1 mouse cellular context compared by ENCODE assay signal in the genomic region with DNA sequence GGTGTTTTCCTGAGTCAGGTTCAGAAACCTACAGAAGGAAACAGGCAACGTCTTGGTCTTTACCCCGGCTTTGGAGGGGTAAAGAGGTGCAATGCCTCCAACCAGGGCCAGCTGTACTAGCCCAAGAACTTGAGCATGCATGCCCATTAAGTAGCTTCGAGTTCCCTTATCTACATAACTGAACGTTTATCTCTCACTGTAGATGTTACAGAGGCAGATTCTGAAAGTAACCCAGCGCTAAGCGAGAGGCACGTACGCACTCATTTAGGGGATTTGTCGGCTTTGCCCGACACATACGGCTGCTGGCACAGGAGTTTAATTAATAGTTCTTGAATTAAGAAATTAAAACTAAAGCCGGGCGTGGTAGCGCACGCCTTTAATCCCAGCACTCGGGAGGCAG.
TF ChIP-seq lines count a peak whose summit lies in the region.

No protein-coding gene starts in this region.

TF ChIP-seq in MEL, 35 proteins besides CTCF, POLR2A, EP300 and RAD21 (continued from another document):
- TF ChIP-seq MEF2A (IDR thresholded peaks at IDR 0.05; ENCODE audit: extremely low read depth, insufficient replicate concordance, low read depth, low read length, poor library complexity, severe bottlenecking) (no peak), MAX (IDR thresholded peaks at IDR 0.05; ENCODE audit: low read length) (0 out of 2 replicates have a peak, but pooled peaks have one; percentile 24), NRF1 (IDR thresholded peaks at IDR 0.05; ENCODE audit: insufficient read depth, low read depth, low read length, poor library complexity, severe bottlenecking) (no peak), MAZ (IDR thresholded peaks at IDR 0.05; ENCODE audit: low read depth, low read length) (no peak), CHD1 (IDR thresholded peaks at IDR 0.05; ENCODE audit: low read depth, low read length) (no peak), GATA1 (IDR thresholded peaks at IDR 0.05; ENCODE audit: low read depth, low read length) (peak; percentile 80), MYC (IDR thresholded peaks at IDR 0.05; ENCODE audit: low read depth, low read length) (0 out of 2 replicates have a peak, but pooled peaks have one; percentile 22), POLR2AphosphoS5 (IDR thresholded peaks at IDR 0.05; ENCODE audit: borderline replicate concordance, low read depth, low read length) (no peak), ETS1 (IDR thresholded peaks at IDR 0.05; ENCODE audit: low read depth, low read length) (no peak), SIN3A (IDR thresholded peaks at IDR 0.05; ENCODE audit: low read length) (peak; percentile 68), ELF1 (IDR thresholded peaks at IDR 0.05; ENCODE audit: low read depth, low read length) (no peak)
